Mouse (Mus musculus): ENCODE data around the gene Lrsam1. TPM values are rescaled to one million over a fixed set of nuclear protein-coding genes. Genes with fewer than 3 reads are reported as not detected.

Lrsam1 gene
- polyA plus RNA-seq, 1 experiment from 2014 or later: 24.7 TPM

DNA sequence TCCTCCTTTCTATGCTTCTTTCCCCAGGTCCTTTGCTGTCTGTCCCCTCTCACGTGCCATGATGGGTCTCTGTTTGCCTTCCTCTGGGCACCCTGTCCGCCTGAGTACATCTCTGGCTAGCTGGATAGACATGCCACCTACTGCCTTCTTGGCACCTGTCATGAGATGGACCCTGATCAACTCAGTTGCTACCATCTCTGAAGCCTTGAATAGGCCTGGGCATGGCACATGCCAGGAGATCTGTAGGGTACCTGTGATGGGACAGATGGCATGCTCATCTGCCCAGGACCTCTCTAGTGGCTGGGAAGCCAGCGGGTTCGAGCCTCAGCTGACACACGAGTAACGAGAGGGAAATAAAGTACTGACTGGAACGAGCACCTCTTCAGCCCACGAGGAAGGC, 12.8 kb upstream of the Lrsam1 start:
- Histone ChIP-seq H3K27ac (ENCODE audit: low read length) (no peak overlapping the region), H3K4me2 (ENCODE audit: low read length) (no peak overlapping the region), H3K27me3 (ENCODE audit: control insufficient read depth, insufficient read depth, low read depth, low read length) (no peaks in the 10 kb centered on the region), H3K4me3 (ENCODE audit: low read depth, low read length) (no peak overlapping the region), H3K4me1 (ENCODE audit: control insufficient read depth, insufficient read depth, low read length) (peaks cover 2% of the 10 kb centered on the region; the same call in 1 of the 2 replicates), H3K9me3 (replicated peaks; ENCODE audit: control insufficient read depth, low read length, poor library complexity, severe bottlenecking) (no peaks in the 10 kb centered on the region), H3K9ac (ENCODE audit: low read depth, low read length) (no peak overlapping the region), H3K36me3 (ENCODE audit: control insufficient read depth, insufficient read depth, low read length) (peaks cover 20% of the 10 kb centered on the region)
- no peak for ATAC-seq
- WGBS: 92% methylated on average over 8 of the region's 8 CpGs

DNA sequence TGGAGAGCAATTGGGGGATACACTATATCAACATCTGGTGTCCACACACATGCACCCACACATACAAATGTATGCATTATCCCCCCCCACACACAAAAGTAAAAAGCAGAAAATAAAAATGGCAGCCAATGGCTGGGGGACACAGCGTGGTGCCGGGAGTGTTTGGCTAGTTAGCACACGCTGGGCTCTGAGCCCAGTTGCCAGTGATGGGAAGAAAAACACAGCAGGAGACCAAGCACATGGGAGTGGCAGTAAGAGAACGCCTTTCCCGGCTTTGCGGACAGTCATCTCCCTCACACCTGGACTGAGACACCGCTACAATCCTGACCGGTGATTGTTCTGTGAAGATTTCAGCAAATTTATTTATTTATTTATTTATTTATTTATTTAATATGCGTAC, 9.8 kb upstream of the Lrsam1 start:
- peaks cover 10% of the 10 kb centered on the region for H3K4me1 ChIP-seq (ENCODE audit: control insufficient read depth, insufficient read depth, low read length)
- no peak overlapping the region for H3K4me3 ChIP-seq (ENCODE audit: low read depth, low read length)
- no peaks in the 10 kb centered on the region for H3K9me3 ChIP-seq (replicated peaks; ENCODE audit: control insufficient read depth, low read length, poor library complexity, severe bottlenecking)
- no peaks in the 10 kb centered on the region for H3K27me3 ChIP-seq (ENCODE audit: control insufficient read depth, insufficient read depth, low read depth, low read length)
- no peak for ATAC-seq
- 32% methylated on average over 9 of the region's 9 CpGs for WGBS
- H3K36me3 ChIP-seq (ENCODE audit: control insufficient read depth, insufficient read depth, low read length): peaks cover 20% of the 10 kb centered on the region
- no peak overlapping the region for H3K27ac ChIP-seq (ENCODE audit: low read length)
- H3K4me2 ChIP-seq (ENCODE audit: low read length): no peak overlapping the region
- no peak overlapping the region for H3K9ac ChIP-seq (ENCODE audit: low read depth, low read length)

DNA sequence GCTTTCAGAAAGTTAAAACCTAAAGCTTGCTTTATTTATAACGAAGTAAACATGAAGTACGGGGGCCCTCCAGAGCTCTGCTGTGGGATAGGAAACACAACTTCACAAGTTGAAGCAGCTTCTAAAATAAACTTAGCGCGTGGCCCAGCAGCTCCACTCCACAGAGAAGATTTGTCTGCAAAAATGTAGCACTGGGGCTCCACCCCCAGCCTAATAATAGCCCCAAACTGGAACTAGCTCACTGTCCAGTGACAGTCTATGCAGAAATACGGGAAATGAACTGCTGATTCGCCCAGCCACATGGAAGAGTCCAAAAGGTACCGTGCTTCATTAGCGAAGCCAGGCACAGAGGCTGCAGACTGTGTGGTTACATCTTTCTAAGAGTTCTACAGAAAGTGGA, 7.9 kb upstream of the Lrsam1 start:
- Histone ChIP-seq H3K36me3 (ENCODE audit: control insufficient read depth, insufficient read depth, low read length) (peaks cover 12% of the 10 kb centered on the region), H3K27ac (ENCODE audit: low read length) (no peak overlapping the region), H3K4me3 (ENCODE audit: low read depth, low read length) (no peak overlapping the region), H3K27me3 (ENCODE audit: control insufficient read depth, insufficient read depth, low read depth, low read length) (no peaks in the 10 kb centered on the region), H3K4me2 (ENCODE audit: low read length) (no peak overlapping the region), H3K4me1 (ENCODE audit: control insufficient read depth, insufficient read depth, low read length) (peaks cover 14% of the 10 kb centered on the region), H3K9me3 (replicated peaks; ENCODE audit: control insufficient read depth, low read length, poor library complexity, severe bottlenecking) (no peaks in the 10 kb centered on the region), H3K9ac (ENCODE audit: low read depth, low read length) (no peak overlapping the region)
- no peak for ATAC-seq
- 91% methylated on average over 8 of the region's 8 CpGs for WGBS

DNA sequence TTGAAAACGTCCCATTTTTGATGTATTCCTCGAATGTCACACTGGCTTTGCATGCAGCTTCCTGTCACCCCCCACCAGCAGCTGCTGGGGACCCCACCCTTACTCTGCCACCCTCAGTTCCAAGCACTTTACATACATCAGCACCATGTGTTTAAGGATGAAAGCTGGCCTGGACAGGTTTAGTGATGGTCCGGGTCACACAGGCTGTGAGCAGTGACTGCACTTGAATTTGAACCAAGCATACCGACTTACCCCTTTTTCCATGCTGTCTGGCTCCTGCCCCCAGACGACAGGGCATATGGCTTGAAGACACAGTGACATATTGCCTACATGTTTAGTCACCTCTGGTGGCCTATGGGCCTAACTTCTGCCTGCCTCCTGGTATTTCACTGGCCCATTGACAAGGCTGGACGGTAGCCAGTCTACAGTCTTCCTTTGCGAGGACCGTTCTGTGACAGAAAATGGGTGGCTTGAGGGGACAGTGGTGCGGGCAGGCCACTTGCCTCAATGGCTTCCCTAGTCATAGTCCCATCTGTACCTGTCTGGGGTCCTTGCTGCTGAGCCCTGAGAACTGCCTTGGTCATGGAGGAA, 6.7 kb upstream of the Lrsam1 start:
- WGBS: 88% methylated on average over 9 of the region's 9 CpGs
- no peak for ATAC-seq
- H3K9me3 ChIP-seq (replicated peaks; ENCODE audit: control insufficient read depth, low read length, poor library complexity, severe bottlenecking): no peaks in the 10 kb centered on the region
- H3K4me1 ChIP-seq (ENCODE audit: control insufficient read depth, insufficient read depth, low read length): peaks cover 20% of the 10 kb centered on the region
- H3K4me2 ChIP-seq (ENCODE audit: low read length): peak overlapping the region; percentile 86; the same call in 1 of the 2 replicates
- no peak overlapping the region for H3K27ac ChIP-seq (ENCODE audit: low read length)
- peaks cover 11% of the 10 kb centered on the region; the same call in 1 of the 2 replicates for H3K36me3 ChIP-seq (ENCODE audit: control insufficient read depth, insufficient read depth, low read length)
- H3K9ac ChIP-seq (ENCODE audit: low read depth, low read length): peak overlapping the region; percentile 79; the same call in 1 of the 2 replicates
- no peak overlapping the region for H3K4me3 ChIP-seq (ENCODE audit: low read depth, low read length)
- H3K27me3 ChIP-seq (ENCODE audit: control insufficient read depth, insufficient read depth, low read depth, low read length): no peaks in the 10 kb centered on the region

DNA sequence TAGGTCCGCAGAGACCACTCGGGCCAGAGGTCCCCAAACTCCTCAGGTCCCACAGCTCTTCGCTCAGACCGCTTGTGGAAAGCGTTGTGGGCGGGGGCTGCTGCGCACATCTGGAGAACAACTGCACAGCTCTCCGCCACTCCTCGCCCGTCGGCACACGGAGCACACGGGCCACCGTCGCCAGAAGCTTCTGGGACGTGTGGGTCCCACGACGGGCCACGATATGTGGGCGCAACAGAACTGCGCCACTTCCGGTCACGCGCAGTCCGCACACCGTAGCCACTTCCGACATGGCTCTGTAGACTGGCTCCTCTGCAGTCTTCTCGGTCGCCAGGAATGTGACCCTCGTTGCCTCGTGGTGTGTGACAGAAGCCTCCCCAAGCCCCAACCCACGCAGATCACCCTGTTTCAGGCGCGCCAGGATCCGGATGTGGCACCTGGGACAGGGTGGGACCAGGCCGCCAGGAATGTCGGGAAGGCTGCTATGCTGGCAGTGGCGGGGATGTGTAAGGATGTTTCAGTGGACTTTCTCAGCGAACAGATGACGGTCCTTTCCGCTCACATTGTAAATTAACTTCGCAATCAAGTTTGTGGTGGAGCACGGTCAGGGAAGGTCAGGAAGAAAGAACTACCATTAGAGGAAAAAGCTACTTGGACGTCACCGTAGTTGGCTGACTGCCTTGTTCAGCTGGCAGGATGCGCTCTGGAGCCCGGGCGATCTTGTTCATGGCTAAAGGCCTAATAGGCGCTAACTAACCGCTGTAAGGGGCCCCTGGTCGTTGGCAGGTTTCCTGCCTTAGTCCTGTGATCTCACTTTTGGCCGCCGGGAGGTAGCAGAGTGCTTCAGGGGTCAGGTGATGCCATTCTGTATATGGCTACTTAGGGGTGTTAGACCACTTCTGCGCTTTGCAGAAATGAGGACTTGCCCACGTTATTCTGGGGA, 5.5 kb upstream of the Lrsam1 start:
- H3K36me3 ChIP-seq (ENCODE audit: control insufficient read depth, insufficient read depth, low read length): peaks cover 12% of the 10 kb centered on the region; the same call in 1 of the 2 replicates
- H3K9me3 ChIP-seq (replicated peaks; ENCODE audit: control insufficient read depth, low read length, poor library complexity, severe bottlenecking): no peaks in the 10 kb centered on the region
- H3K27me3 ChIP-seq (ENCODE audit: control insufficient read depth, insufficient read depth, low read depth, low read length): no peaks in the 10 kb centered on the region
- H3K27ac ChIP-seq (ENCODE audit: low read length): peak overlapping the region; percentile 94
- peak; percentile 92 for ATAC-seq
- peak overlapping the region; percentile 79 for H3K9ac ChIP-seq (ENCODE audit: low read depth, low read length)
- peak overlapping the region; percentile 86 for H3K4me2 ChIP-seq (ENCODE audit: low read length)
- H3K4me3 ChIP-seq (ENCODE audit: low read depth, low read length): peak overlapping the region; percentile 63
- peaks cover 27% of the 10 kb centered on the region for H3K4me1 ChIP-seq (ENCODE audit: control insufficient read depth, insufficient read depth, low read length)
- WGBS: under 1% methylated on average over 55 of the region's 55 CpGs

DNA sequence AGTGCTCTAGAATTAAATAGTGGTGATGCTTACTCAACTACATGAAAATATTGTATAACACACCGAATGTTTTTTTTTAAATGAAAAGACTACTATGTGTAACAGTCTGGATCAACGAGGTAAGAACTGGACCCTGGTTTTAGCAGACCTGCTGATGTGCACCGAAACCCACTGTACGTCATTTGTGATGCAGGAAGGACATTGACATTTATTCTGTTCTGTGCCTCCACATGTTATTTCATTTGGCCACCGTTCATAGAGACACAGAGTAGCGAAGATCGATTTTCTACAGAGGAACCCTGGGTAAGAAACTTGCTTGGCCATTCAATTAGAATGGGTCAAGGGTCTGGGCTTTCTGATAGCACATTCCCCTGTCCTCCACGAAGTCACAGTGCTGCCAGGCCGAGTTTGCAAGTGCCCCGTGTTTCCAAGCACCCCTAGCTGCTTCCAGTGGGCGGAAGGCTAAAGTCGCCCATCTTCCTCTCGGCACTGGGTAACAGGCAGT, 4.8 kb upstream of the Lrsam1 start:
- 11% methylated on average over 13 of the region's 13 CpGs for WGBS
- Histone ChIP-seq H3K27ac (ENCODE audit: low read length) (peak overlapping the region; percentile 94), H3K4me1 (ENCODE audit: control insufficient read depth, insufficient read depth, low read length) (peaks cover 27% of the 10 kb centered on the region), H3K9me3 (replicated peaks; ENCODE audit: control insufficient read depth, low read length, poor library complexity, severe bottlenecking) (no peaks in the 10 kb centered on the region), H3K4me3 (ENCODE audit: low read depth, low read length) (peak overlapping the region; percentile 63), H3K9ac (ENCODE audit: low read depth, low read length) (peak overlapping the region; percentile 79), H3K27me3 (ENCODE audit: control insufficient read depth, insufficient read depth, low read depth, low read length) (no peaks in the 10 kb centered on the region), H3K4me2 (ENCODE audit: low read length) (peak overlapping the region; percentile 86), H3K36me3 (ENCODE audit: control insufficient read depth, insufficient read depth, low read length) (peaks cover 12% of the 10 kb centered on the region; the same call in 1 of the 2 replicates)
- ATAC-seq: no peak

DNA sequence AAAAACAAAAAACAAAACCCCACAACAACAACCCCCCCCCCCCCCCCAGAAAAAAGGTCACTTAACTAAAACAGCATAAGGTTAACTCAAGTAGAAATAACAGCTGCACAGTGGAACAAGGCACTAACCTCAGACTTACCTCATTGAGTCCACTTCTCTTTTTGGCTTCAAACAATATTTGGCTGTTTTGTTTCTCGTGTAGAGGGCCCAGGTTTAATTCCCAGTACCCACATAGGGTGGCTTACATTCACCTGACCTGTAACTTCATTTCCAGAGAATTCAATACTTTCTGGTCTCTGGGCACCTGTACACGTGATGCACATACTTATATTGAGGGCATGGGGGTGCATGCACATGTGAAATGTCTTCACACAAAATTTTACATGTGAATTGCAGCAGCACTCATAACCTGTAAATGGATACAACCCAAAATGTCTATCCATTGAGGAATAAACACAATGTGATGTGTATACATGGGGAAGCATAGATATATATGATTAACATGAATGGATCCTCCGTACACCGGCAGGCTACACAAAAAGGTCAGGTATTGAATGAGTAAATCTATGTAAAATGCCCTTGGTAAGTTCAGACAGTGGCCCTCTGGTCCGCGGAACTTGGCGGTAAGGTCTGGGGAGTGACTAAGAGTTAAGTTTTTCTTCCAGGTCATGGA, 4.2 kb upstream of the Lrsam1 start:
- Histone ChIP-seq H3K27ac (ENCODE audit: low read length) (no peak overlapping the region), H3K9ac (ENCODE audit: low read depth, low read length) (no peak overlapping the region), H3K27me3 (ENCODE audit: control insufficient read depth, insufficient read depth, low read depth, low read length) (no peaks in the 10 kb centered on the region), H3K4me1 (ENCODE audit: control insufficient read depth, insufficient read depth, low read length) (peaks cover 31% of the 10 kb centered on the region), H3K4me2 (ENCODE audit: low read length) (no peak overlapping the region; the same call in 1 of the 2 replicates), H3K9me3 (replicated peaks; ENCODE audit: control insufficient read depth, low read length, poor library complexity, severe bottlenecking) (no peaks in the 10 kb centered on the region), H3K4me3 (ENCODE audit: low read depth, low read length) (no peak overlapping the region), H3K36me3 (ENCODE audit: control insufficient read depth, insufficient read depth, low read length) (peaks cover 12% of the 10 kb centered on the region; the same call in 1 of the 2 replicates)
- no peak for ATAC-seq
- 16% methylated on average over 7 of the region's 7 CpGs for WGBS

DNA sequence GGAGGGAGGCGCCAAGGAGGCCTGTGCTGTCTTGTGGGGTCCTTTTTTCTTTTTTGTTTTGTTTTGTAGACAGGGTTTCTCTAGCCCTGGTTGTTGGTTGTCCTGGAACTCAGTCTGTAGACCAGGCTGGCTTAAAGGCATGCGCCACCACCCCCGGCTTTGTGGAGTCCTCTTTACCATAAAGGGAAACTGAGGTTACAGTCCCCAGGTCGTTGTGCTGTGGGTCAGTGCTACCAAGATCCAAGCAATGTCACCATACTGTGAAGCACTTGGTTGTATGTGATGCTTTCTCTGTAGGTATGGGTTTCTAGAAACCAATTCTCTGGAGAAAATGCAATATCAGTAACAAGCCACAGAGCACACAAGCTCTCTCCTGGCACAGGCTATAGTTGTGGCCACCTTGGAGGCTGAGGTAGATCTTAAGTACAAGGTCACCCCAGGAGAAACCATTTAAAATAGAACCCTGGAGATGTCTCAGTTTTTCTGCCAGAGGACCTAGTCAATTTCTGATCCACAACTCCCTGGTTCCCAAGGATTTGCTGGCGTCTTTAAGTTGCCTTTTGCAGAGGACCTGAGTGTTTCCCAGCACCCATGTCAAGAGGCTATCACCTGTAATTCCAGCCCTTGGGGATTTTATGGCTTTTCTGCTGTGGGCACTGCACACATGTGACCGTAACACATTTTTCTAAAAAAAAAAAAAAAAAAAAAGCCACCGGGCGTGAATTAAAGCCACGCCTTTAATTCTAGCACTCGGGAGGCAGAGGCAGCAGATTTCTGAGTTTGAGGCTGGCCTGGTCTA, 3.4 kb upstream of the Lrsam1 start:
- Histone ChIP-seq H3K9ac (ENCODE audit: low read depth, low read length) (no peak overlapping the region), H3K4me1 (ENCODE audit: control insufficient read depth, insufficient read depth, low read length) (peaks cover 34% of the 10 kb centered on the region)
- no peak for ATAC-seq

More for the DNA sequence above, 3.4 kb upstream of the Lrsam1 start:
- no peak overlapping the region for H3K4me2 ChIP-seq (ENCODE audit: low read length)
- H3K27ac ChIP-seq (ENCODE audit: low read length): no peak overlapping the region
- 32% methylated on average over 10 of the region's 10 CpGs for WGBS
- no peak overlapping the region for H3K4me3 ChIP-seq (ENCODE audit: low read depth, low read length)
- H3K36me3 ChIP-seq (ENCODE audit: control insufficient read depth, insufficient read depth, low read length): peaks cover 12% of the 10 kb centered on the region; the same call in 1 of the 2 replicates
- H3K9me3 ChIP-seq (replicated peaks; ENCODE audit: control insufficient read depth, low read length, poor library complexity, severe bottlenecking): no peaks in the 10 kb centered on the region
- no peaks in the 10 kb centered on the region for H3K27me3 ChIP-seq (ENCODE audit: control insufficient read depth, insufficient read depth, low read depth, low read length)
